ENCODE assay signal across 9 mouse cellular contexts in the genomic region with DNA sequence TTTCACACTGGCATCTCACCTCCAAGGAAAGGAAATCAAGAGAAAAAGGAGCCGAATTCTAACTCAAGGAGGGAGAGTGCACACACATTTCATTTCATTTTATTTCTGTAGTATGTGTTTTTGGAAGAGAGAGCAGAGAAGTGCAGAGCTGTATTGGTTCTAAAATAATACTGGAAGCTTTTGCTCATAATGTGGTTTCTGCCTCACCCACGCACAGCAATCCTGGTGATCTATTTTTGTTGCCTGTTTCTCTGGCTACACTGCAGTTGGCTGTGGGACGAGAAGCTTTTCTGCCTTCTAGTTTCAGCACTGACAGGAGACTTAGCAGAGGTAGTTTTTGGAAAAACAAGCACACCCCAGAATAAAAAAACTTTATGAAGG.
DNase-seq lines count a peak whose midpoint lies in the region; ATAC-seq and TF ChIP-seq lines count a peak whose summit lies in the region.
"Had no signal": no experiment of that assay in that cellular context is flagged by ENCODE, and none has a peak within 500 bp of the region (broad histone marks: within the 10 kb centered on the region; RNA-seq: fewer than 3 reads in every experiment).

No protein-coding gene starts in this region.

- no peak overlapping the region for H3K9ac ChIP-seq in kidney, embryonic 15.5 days
- 0 out of 2 replicates have a peak overlapping the region, but pooled peaks have one; percentile 44 for H3K9ac ChIP-seq in heart, postnatal 0 days (replicated peaks; ENCODE audit: low read depth, low read length)

- no peaks in the 10 kb centered on the region for H3K27me3 ChIP-seq in kidney, embryonic 15.5 days
- H3K27me3 ChIP-seq in heart, postnatal 0 days (ENCODE audit: control insufficient read depth, insufficient read depth, low read length), result no peaks in the 10 kb centered on the region
- no peaks in the 10 kb centered on the region for H3K27me3 ChIP-seq in limb, embryonic 10.5 days (ENCODE audit: low read depth, poor library complexity, severe bottlenecking)

- no peaks in the 10 kb centered on the region for H3K9me3 ChIP-seq in kidney, embryonic 15.5 days (replicated peaks)
- no peaks in the 10 kb centered on the region for H3K9me3 ChIP-seq in heart, postnatal 0 days (replicated peaks; ENCODE audit: control insufficient read depth, low read length)
- H3K9me3 ChIP-seq in limb, embryonic 10.5 days (replicated peaks), result no peaks in the 10 kb centered on the region

- peak overlapping the region; percentile 49 for H3K4me2 ChIP-seq in kidney, embryonic 15.5 days
- H3K4me2 ChIP-seq in heart, postnatal 0 days (ENCODE audit: low read depth, low read length), result peak overlapping the region; percentile 60

- H3K4me3 ChIP-seq in kidney, embryonic 15.5 days (replicated peaks), result no peak overlapping the region
- peak overlapping the region; percentile 58 for H3K4me3 ChIP-seq in heart, postnatal 0 days (ENCODE audit: low read depth, low read length)
- no peak overlapping the region for H3K4me3 ChIP-seq in limb, embryonic 10.5 days

- no peak for TF ChIP-seq EP300 in heart, postnatal 0 days (IDR thresholded peaks at IDR 0.05; ENCODE audit: low read depth)

- WGBS in kidney, embryonic 15.5 days, result 14% methylated on average over 3 of the region's 3 CpGs
- WGBS in heart, postnatal 0 days, result 11% methylated on average over 3 of the region's 3 CpGs
- WGBS in limb, embryonic 10.5 days, result 64% methylated on average over 3 of the region's 3 CpGs

- H3K27ac ChIP-seq in kidney, embryonic 15.5 days, result peak overlapping the region; percentile 84
- peak overlapping the region; percentile 90 for H3K27ac ChIP-seq in heart, postnatal 0 days (ENCODE audit: low read depth)
- H3K27ac ChIP-seq in limb, embryonic 10.5 days, result 0 out of 2 replicates have a peak overlapping the region, but pooled peaks have one; percentile 2

- no peak for TF ChIP-seq CTCF in heart, postnatal 0 days (IDR thresholded peaks at IDR 0.05; ENCODE audit: low read depth)

- DNase-seq in kidney, postnatal 14 days, result no peak
- DNase-seq in cerebellum, postnatal 25 days, result peak; percentile 22 to 44
- DNase-seq in heart, postnatal 0 days (ENCODE audit: low spot score), result peak; percentile 53
- DNase-seq in limb, embryonic 10.5 days (ENCODE audit: low spot score), result no peak
- DNase-seq in thymus, postnatal 10 days (ENCODE audit: low spot score in 2 of 2), result no peak
- DNase-seq in retina, embryonic 14.5 days (ENCODE audit: low spot score), result no peak
- no peak for DNase-seq in kidney, adult 11 months

- H3K36me3 ChIP-seq in kidney, embryonic 15.5 days, result no peaks in the 10 kb centered on the region
- no peaks in the 10 kb centered on the region for H3K36me3 ChIP-seq in heart, postnatal 0 days (replicated peaks; ENCODE audit: control insufficient read depth, insufficient read depth, low read length)
- no peaks in the 10 kb centered on the region for H3K36me3 ChIP-seq in limb, embryonic 10.5 days
- H3K36me3 ChIP-seq: G1E had no signal

- ATAC-seq in kidney, embryonic 15.5 days (replicated peaks; ENCODE audit: low FRiP score), result peak; percentile 16; the same call in 1 of the 2 replicates
- peak; percentile 40; the same call in 1 of the 2 replicates for ATAC-seq in heart, postnatal 0 days (ENCODE audit: insufficient read depth, low read depth)

- H3K4me1 ChIP-seq in kidney, embryonic 15.5 days, result peaks cover 27% of the 10 kb centered on the region
- H3K4me1 ChIP-seq in heart, postnatal 0 days (ENCODE audit: control insufficient read depth, insufficient read depth), result peaks cover 17% of the 10 kb centered on the region; the same call in 1 of the 2 replicates
- peaks cover 20% of the 10 kb centered on the region for H3K4me1 ChIP-seq in limb, embryonic 10.5 days

Comparison
In these comparisons a context has a peak if more than half of its experiments do, and no peak if none do; other contexts are left out.
1. H3K27ac ChIP-seq: peak in every context shown above with its lines; median percentile 90 in heart, postnatal 0 days; 84 in kidney, embryonic 15.5 days; 2 in limb, embryonic 10.5 days.
2. DNase-seq: peak in cerebellum, postnatal 25 days (2 of 2) and heart, postnatal 0 days (single experiment); none in kidney, postnatal 14 days (single experiment), limb, embryonic 10.5 days (single experiment), thymus, postnatal 10 days (0 of 2), retina, embryonic 14.5 days (single experiment) and kidney, adult 11 months (single experiment).